Mouse (Mus musculus) stomach, embryonic 16.5 days (tissue): Measurements from ENCODE around the gene C130050O18Rik. TPM values are rescaled to one million over a fixed set of nuclear protein-coding genes. Genes with fewer than 3 reads are reported as not detected.

Source experiments
- ATAC-seq: fragments of 200-750 bp; cut with Nextera tagmentation; 2 replicates; pipeline ENCODE4 v1.8.0; 2017; ENCODE audit warnings: moderate number of reproducible peaks, moderate TSS enrichment; ENCODE audit not compliant: insufficient read depth, low FRiP score
- H3K27ac ChIP-seq: fragments of 300-500 bp; sonication (generic); 2 replicates; pipeline ENCODE4 v1.5.1; 2014; ENCODE audit warnings: low read length
- H3K27me3 ChIP-seq: fragments of 300-500 bp; sonication (generic); 2 replicates; pipeline ENCODE4 v1.6.1; 2014; ENCODE audit warnings: low read length, control low read depth, mixed read lengths; ENCODE audit not compliant: control insufficient read depth, insufficient read depth
- H3K36me3 ChIP-seq: fragments of 300-500 bp; sonication (generic); 2 replicates; pipeline ENCODE4 v1.6.1; 2014; ENCODE audit warnings: low read length; ENCODE audit not compliant: control insufficient read depth, insufficient read depth
- H3K4me1 ChIP-seq: fragments of 300-500 bp; sonication (generic); 2 replicates; pipeline ENCODE4 v1.6.1; 2014; ENCODE audit warnings: low read length, control low read depth, mixed read lengths; ENCODE audit not compliant: control insufficient read depth, insufficient read depth
- H3K4me2 ChIP-seq: fragments of 300-500 bp; sonication (generic); 2 replicates; pipeline ENCODE4 v1.6.1; 2014; ENCODE audit warnings: low read depth, low read length, mixed read lengths
- H3K4me3 ChIP-seq: fragments of 300-500 bp; sonication (generic); replicated peaks from 2 replicates; pipeline ENCODE4 v1.5.1; 2014; ENCODE audit warnings: mild to moderate bottlenecking, low read length
- H3K9ac ChIP-seq: fragments of 300-500 bp; sonication (generic); 2 replicates; pipeline ENCODE4 v1.6.1; 2014; ENCODE audit warnings: low read length
- H3K9me3 ChIP-seq: fragments of 300-500 bp; sonication (generic); replicated peaks from 2 replicates; pipeline ENCODE4 v1.6.1; 2016; ENCODE audit warnings: low read length, control low read depth; ENCODE audit not compliant: control insufficient read depth
- WGBS: fragments of 180-500 bp; shearing (Covaris S2); extraction: QIAGEN DNeasy Blood & Tissue Kit; methylation state at CpG from one replicate; pipeline ENCODE4 v1.1.7; 2014; 5-methylcytosine and 5-hydroxymethylcytosine counted together
- polyA plus RNA-seq: library from polyadenylated mRNA; unstranded; fragments of >200 nt; fragmentation: Nextera tagmentation; extraction: Ambion mirVana; gene quantifications from 2 replicates; pipeline ENCODE4 v1.2.1, GENCODE M21; 2015

Gene C130050O18Rik
- polyA plus RNA-seq, 1 experiment from 2014 or later, result 0.80 TPM

DNA sequence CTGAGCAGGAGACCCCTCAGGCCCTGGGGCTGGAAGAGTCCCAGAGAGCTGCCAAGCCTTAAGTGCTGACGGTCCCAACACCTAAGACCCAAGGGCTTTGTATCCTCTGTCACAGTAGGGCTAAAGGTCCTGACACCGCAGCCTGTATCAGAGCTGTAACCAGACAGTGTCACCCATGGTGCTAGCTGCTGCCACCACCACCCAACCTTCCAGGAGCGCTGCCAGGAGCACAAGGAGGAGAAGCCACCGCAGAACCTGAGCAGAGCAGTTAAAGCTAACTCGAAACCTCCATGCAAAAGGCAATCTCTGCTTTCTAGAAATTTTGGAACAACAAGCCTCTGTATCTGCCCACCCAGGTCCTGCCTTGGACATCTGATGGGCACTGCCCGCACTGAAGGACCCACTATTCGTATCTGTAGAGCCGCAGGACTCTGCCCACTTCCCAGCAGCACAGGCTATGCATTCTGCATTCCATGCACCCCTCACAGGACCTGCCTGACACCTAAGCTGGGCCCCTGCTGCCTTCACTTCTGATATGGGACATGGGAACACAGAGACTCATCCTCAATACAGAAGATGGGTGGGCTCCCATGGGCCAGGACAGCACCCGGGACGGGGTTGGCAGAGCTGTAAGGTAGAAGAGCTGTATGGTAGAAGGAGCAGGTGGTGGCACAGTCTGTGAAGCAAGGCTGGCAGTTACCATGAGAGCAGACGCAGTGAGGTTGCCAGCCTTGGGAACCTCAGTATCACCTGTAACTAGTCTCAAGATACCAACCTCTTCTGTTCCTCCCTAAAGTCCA lies 36.0 kb downstream of the C130050O18Rik start:
- no peak for ATAC-seq
- Histone ChIP-seq H3K4me1 (peaks cover 20% of the 10 kb centered on the region), H3K27me3 (no peaks in the 10 kb centered on the region), H3K4me2 (no peak overlapping the region), H3K36me3 (no peaks in the 10 kb centered on the region), H3K9me3 (no peaks in the 10 kb centered on the region), H3K27ac (no peak overlapping the region), H3K9ac (no peak overlapping the region), H3K4me3 (no peak overlapping the region)
- WGBS, result 92% methylated on average over 11 of the region's 11 CpGs

- no peaks in the 10 kb centered on the region for H3K36me3 ChIP-seq
- no peak for ATAC-seq
- peaks cover 20% of the 10 kb centered on the region for H3K4me1 ChIP-seq
- no peak overlapping the region for H3K9ac ChIP-seq
- WGBS, result 90% methylated on average over 2 of the region's 2 CpGs
- H3K27ac ChIP-seq, result no peak overlapping the region
- H3K9me3 ChIP-seq, result no peaks in the 10 kb centered on the region
- H3K4me3 ChIP-seq, result no peak overlapping the region
- no peaks in the 10 kb centered on the region for H3K27me3 ChIP-seq
- H3K4me2 ChIP-seq, result no peak overlapping the region
Observed at GRCm38 (mm10) chr5:139441726-139442018, 36.6 kb downstream of the C130050O18Rik start.

DNA sequence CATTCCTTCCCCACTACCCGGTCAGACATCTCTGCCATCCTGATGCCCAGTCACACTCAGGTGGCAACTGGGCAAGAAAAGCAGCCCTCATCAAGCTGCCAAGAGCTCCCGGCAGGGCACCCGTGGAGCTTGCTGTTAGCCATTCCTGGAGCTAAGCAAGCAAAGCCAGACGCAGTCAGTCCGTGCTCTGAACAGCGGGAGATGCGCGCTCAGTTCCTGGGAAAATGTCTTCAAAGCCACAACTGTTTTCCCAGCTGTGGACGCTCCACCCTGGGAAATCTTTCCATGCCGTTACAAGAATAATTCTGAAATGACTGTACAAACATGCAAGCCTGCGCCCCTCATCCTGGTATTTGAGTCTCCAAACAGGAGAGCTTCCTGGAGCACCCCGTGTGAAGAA lies 37.3 kb downstream of the C130050O18Rik start:
- Histone ChIP-seq H3K4me3 (no peak overlapping the region), H3K36me3 (no peaks in the 10 kb centered on the region), H3K27me3 (no peaks in the 10 kb centered on the region), H3K9ac (peak overlapping the region; percentile 46; the same call in 1 of the 2 replicates), H3K27ac (no peak overlapping the region; the same call in 1 of the 2 replicates), H3K4me1 (peaks cover 20% of the 10 kb centered on the region), H3K4me2 (no peak overlapping the region), H3K9me3 (no peaks in the 10 kb centered on the region)
- ATAC-seq, result no peak
- WGBS, result 69% methylated on average over 12 of the region's 12 CpGs

GRCm38 (mm10) chr5:139442962-139443361 lies 37.9 kb downstream of the C130050O18Rik start:
- 58% methylated on average over 4 of the region's 4 CpGs for WGBS
- Histone ChIP-seq H3K27me3 (no peaks in the 10 kb centered on the region), H3K27ac (no peak overlapping the region; the same call in 1 of the 2 replicates), H3K36me3 (no peaks in the 10 kb centered on the region), H3K9me3 (no peaks in the 10 kb centered on the region), H3K4me2 (no peak overlapping the region), H3K4me3 (no peak overlapping the region), H3K4me1 (peaks cover 20% of the 10 kb centered on the region), H3K9ac (no peak overlapping the region)
- no peak for ATAC-seq

- no peaks in the 10 kb centered on the region for H3K9me3 ChIP-seq
- H3K9ac ChIP-seq, result no peak overlapping the region
- H3K36me3 ChIP-seq, result no peaks in the 10 kb centered on the region
- H3K4me3 ChIP-seq, result no peak overlapping the region
- 78% methylated on average over 8 of the region's 8 CpGs for WGBS
- no peaks in the 10 kb centered on the region for H3K27me3 ChIP-seq
- H3K4me1 ChIP-seq, result peaks cover 26% of the 10 kb centered on the region
- no peak overlapping the region for H3K27ac ChIP-seq
- no peak for ATAC-seq
- no peak overlapping the region for H3K4me2 ChIP-seq
Observed at GRCm38 (mm10) chr5:139445258-139445657, 40.2 kb downstream of the C130050O18Rik start.

DNA sequence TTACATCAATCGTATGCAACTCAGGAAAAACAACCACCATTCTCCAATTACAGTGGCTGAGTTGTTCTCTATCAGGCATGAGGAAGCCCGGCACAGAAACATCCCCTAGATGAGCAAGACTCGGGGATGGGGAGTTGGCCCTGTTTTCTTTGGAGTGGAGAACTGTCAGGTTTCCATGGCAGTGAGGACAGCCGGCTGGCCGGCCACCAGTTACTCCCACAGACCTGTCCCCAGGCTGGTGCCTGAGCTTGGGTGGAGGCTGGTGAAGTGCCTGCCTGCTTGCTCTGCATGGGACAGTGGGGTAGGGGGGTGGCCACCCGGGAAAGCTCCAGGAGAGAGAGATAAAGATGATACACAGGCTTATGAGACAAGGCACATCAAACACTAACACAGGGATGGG lies 42.9 kb downstream of the C130050O18Rik start:
- Histone ChIP-seq H3K9ac (no peak overlapping the region), H3K27ac (no peak overlapping the region), H3K9me3 (no peaks in the 10 kb centered on the region)

DNA sequence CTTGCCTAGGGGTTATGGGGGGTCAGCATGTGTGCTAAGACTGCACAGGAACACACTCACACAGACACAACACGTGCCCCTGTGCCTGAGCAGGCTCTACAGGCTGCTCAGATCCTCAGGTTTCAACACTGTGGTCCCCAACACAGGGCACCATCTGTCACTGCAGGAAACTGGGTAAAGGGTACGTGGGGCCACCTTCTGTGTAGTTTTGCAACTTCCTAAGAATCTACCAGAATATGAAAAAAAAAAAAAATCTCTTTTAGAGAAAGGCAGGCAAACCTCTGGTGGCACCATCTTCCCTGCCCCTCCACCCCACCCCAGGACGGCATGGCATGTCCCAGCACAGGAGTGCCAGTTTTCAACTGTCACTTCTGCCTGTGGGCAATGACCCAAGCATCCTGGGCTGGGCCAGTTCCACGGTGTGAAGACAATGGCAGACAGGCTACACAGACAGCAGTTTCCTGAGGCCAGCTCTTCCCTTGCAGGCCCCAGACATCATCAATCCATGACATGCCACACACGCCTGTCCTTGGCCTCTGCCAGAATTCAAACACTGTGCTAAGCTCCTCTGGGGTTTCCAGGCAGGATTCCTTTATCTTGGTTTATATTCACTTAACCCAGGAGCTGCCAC lies 44.2 kb downstream of the C130050O18Rik start:
- WGBS, result 43% methylated on average over 5 of the region's 5 CpGs
- H3K4me3 ChIP-seq, result no peak overlapping the region
- peak overlapping the region; percentile 31; the same call in 1 of the 2 replicates for H3K9ac ChIP-seq
- H3K9me3 ChIP-seq, result no peaks in the 10 kb centered on the region
- no peak overlapping the region for H3K4me2 ChIP-seq
- no peaks in the 10 kb centered on the region for H3K27me3 ChIP-seq
- ATAC-seq, result no peak
- H3K4me1 ChIP-seq, result peaks cover 12% of the 10 kb centered on the region
- no peak overlapping the region for H3K27ac ChIP-seq
- H3K36me3 ChIP-seq, result no peaks in the 10 kb centered on the region

More for the DNA sequence above, 42.9 kb downstream of the C130050O18Rik start:
- H3K27me3 ChIP-seq, result no peaks in the 10 kb centered on the region
- H3K4me3 ChIP-seq, result no peak overlapping the region
- peaks cover 16% of the 10 kb centered on the region for H3K4me1 ChIP-seq
- no peak for ATAC-seq
- 61% methylated on average over 6 of the region's 6 CpGs for WGBS
- no peak overlapping the region for H3K4me2 ChIP-seq
- H3K36me3 ChIP-seq, result no peaks in the 10 kb centered on the region

GRCm38 (mm10) chr5:139449926-139450325 lies 44.8 kb downstream of the C130050O18Rik start:
- Histone ChIP-seq H3K27me3 (no peaks in the 10 kb centered on the region), H3K9me3 (no peaks in the 10 kb centered on the region), H3K36me3 (no peaks in the 10 kb centered on the region), H3K27ac (no peak overlapping the region), H3K9ac (peak overlapping the region; percentile 26; the same call in 1 of the 2 replicates), H3K4me2 (no peak overlapping the region), H3K4me3 (no peak overlapping the region), H3K4me1 (peaks cover 10% of the 10 kb centered on the region)
- no peak for ATAC-seq
- WGBS, result 49% methylated on average over 4 of the region's 4 CpGs

GRCm38 (mm10) chr5:139453031-139453430 lies 48.0 kb downstream of the C130050O18Rik start:
- Histone ChIP-seq H3K27ac (peak overlapping the region; percentile 8; the same call in 1 of the 2 replicates), H3K4me1 (peaks cover 9% of the 10 kb centered on the region)
- 89% methylated on average over 10 of the region's 10 CpGs for WGBS

More at GRCm38 (mm10) chr5:139453031-139453430, 48.0 kb downstream of the C130050O18Rik start:
- no peaks in the 10 kb centered on the region; the same call in 1 of the 2 replicates for H3K36me3 ChIP-seq
- H3K9me3 ChIP-seq, result no peaks in the 10 kb centered on the region
- H3K9ac ChIP-seq, result no peak overlapping the region
- no peak overlapping the region for H3K4me3 ChIP-seq
- H3K4me2 ChIP-seq, result no peak overlapping the region
- H3K27me3 ChIP-seq, result no peaks in the 10 kb centered on the region
- ATAC-seq, result no peak
